Mouse (Mus musculus) limb, embryonic 14.5 days (tissue): ENCODE data around the gene Gm21992. TPM values are rescaled to one million over a fixed set of nuclear protein-coding genes. Genes with fewer than 3 reads are reported as not detected.

ENCODE experiments used
- ATAC-seq: fragments of 200-750 bp; cut with Nextera tagmentation; 2 replicates; pipeline ENCODE4 v1.8.0; 2017; ENCODE audit warnings: low read depth, moderate number of reproducible peaks, moderate TSS enrichment; ENCODE audit not compliant: low FRiP score
- DNase-seq: peaks from one replicate; pipeline ENCODE4 v3.0.0-alpha.2; 2015; ENCODE audit warnings: low spot score
- H3K27ac ChIP-seq: fragments of 300-500 bp; sonication (generic); replicated peaks from 2 replicates; pipeline ENCODE4 v1.5.1; 2014; ENCODE audit warnings: low read depth, mild to moderate bottlenecking, low read length, moderate library complexity, mixed read lengths
- H3K27me3 ChIP-seq: fragments of 300-500 bp; sonication (generic); 2 replicates; pipeline ENCODE4 v1.6.1; 2014; ENCODE audit warnings: low read length, mixed read lengths; ENCODE audit not compliant: control insufficient read depth, insufficient read depth
- H3K36me3 ChIP-seq: fragments of 300-500 bp; sonication (generic); 2 replicates; pipeline ENCODE4 v1.6.1; 2014; ENCODE audit warnings: mild to moderate bottlenecking, low read length, moderate library complexity, mixed read lengths; ENCODE audit not compliant: control insufficient read depth, insufficient read depth
- H3K4me1 ChIP-seq: fragments of 300-500 bp; sonication (generic); 2 replicates; pipeline ENCODE4 v1.6.1; 2014; ENCODE audit warnings: antibody characterized with exemption, low read length, mixed read lengths; ENCODE audit not compliant: control insufficient read depth, insufficient read depth
- H3K4me2 ChIP-seq: fragments of 300-500 bp; sonication (generic); replicated peaks from 2 replicates; pipeline ENCODE4 v1.6.1; 2014; ENCODE audit warnings: low read depth, mild to moderate bottlenecking, low read length, moderate library complexity; ENCODE audit not compliant: severe bottlenecking
- H3K4me3 ChIP-seq: fragments of 300-500 bp; sonication (generic); replicated peaks from 2 replicates; pipeline ENCODE4 v1.5.1; 2014; ENCODE audit warnings: low read length
- H3K9ac ChIP-seq: fragments of 300-500 bp; sonication (generic); 2 replicates; pipeline ENCODE4 v1.6.1; 2014; ENCODE audit warnings: mild to moderate bottlenecking, low read depth, low read length, moderate library complexity; ENCODE audit not compliant: severe bottlenecking
- H3K9me3 ChIP-seq: fragments of 300-500 bp; sonication (generic); 2 replicates; pipeline ENCODE4 v1.6.1; 2016; ENCODE audit warnings: low read length; ENCODE audit not compliant: control insufficient read depth
- POLR2A ChIP-seq: fragments of 200-500 bp; IDR thresholded peaks from 2 replicates; pipeline ENCODE4 v1.8.0; 2012; ENCODE audit warnings: inconsistent platforms, mild to moderate bottlenecking, moderate library complexity, borderline replicate concordance; ENCODE audit not compliant: insufficient read depth, insufficient read length; ENCODE audit errors: extremely low read depth
- WGBS: fragments of 180-500 bp; shearing (Covaris S2); extraction: QIAGEN DNeasy Blood & Tissue Kit; methylation state at CpG from one replicate; pipeline ENCODE4 v1.1.7; 2014; 5-methylcytosine and 5-hydroxymethylcytosine counted together
- polyA plus RNA-seq, 2 experiments: library from polyadenylated mRNA; depleted of rRNA in 1 of 2; stranded (reverse) in 1 of 2; unstranded in 1 of 2; fragments of >200 nt; fragmentation: Nextera tagmentation in 1 of 2; extraction: Ambion mirVana in 1 of 2; gene quantifications; 2 replicates each; pipeline versions ENCODE4 v1.2.1 to v1.2.3; 2012 to 2014

The Gm21992 gene
- polyA plus RNA-seq, 2 experiments, result 15.5 to 36.0 TPM

- WGBS, result 5% methylated on average over 45 of the region's 45 CpGs
- peak within 1 kb of the TSS; percentile 96 for H3K4me2 ChIP-seq
- H3K27ac ChIP-seq, result no peak within 1 kb of the TSS
- peak within 1 kb of the TSS; percentile 61 for H3K4me3 ChIP-seq
- DNase-seq (peak; percentile 80), ATAC-seq (peak; percentile 91)
- no peak for TF ChIP-seq POLR2A
- H3K4me1 ChIP-seq, result peaks cover 4% of the 10 kb centered on the region; the same call in 1 of the 2 replicates
- no peaks in the 10 kb centered on the region for H3K27me3 ChIP-seq
- H3K9ac ChIP-seq, result peak within 1 kb of the TSS; percentile 68
- no peaks in the 10 kb centered on the region for H3K9me3 ChIP-seq
- no peaks in the 10 kb centered on the region for H3K36me3 ChIP-seq
These were observed 43.4 kb upstream of the Gm21992 start, which contains the start of gene Ctsf for GRCm38 (mm10) chr19:4854552-4855469. Ctsf (plus strand) TSS chr19:4855130.

GRCm38 (mm10) chr19:4850281-4850680 lies 38.9 kb upstream of the Gm21992 start:
- no peak overlapping the region for H3K4me2 ChIP-seq
- no peak overlapping the region for H3K4me3 ChIP-seq
- no peak for ATAC-seq
- DNase-seq, result no peak
- WGBS, result 52% methylated on average over 5 of the region's 5 CpGs
- H3K27me3 ChIP-seq, result no peaks in the 10 kb centered on the region
- no peak overlapping the region for H3K27ac ChIP-seq
- H3K4me1 ChIP-seq, result peaks cover under 1% of the 10 kb centered on the region; the same call in 1 of the 2 replicates
- H3K9ac ChIP-seq, result no peak overlapping the region
- no peaks in the 10 kb centered on the region for H3K9me3 ChIP-seq
- no peaks in the 10 kb centered on the region for H3K36me3 ChIP-seq
- TF ChIP-seq POLR2A, result no peak

DNA sequence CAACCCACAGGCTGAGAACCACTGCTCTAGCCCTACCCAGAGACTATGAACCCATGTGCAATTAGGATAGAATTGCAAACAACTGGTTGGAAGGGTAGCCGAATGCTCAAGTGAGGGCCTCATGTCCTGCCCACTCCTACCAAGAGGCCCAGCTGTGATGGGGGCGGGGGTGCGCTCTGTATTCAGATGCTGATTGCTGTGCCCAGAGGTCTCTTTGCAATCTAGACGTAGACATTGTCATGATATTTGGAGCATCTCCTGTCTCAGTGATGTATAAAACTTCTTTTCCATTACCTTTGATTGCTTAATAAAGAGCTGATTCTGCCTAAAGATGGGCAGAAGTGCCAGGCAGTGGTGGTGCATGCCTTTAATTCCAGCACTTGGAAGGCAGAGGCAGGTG lies 38.4 kb upstream of the Gm21992 start:
- ATAC-seq (no peak), DNase-seq (no peak)
- TF ChIP-seq POLR2A, result no peak
- Histone ChIP-seq H3K36me3 (no peaks in the 10 kb centered on the region), H3K4me3 (no peak overlapping the region), H3K9ac (no peak overlapping the region), H3K4me2 (no peak overlapping the region), H3K9me3 (no peaks in the 10 kb centered on the region), H3K27ac (no peak overlapping the region), H3K27me3 (no peaks in the 10 kb centered on the region), H3K4me1 (no peaks in the 10 kb centered on the region)
- whole genome bisulfite sequencing, result 39% methylated on average over 4 of the region's 4 CpGs

GRCm38 (mm10) chr19:4847490-4847889 lies 36.1 kb upstream of the Gm21992 start:
- H3K4me2 ChIP-seq, result no peak overlapping the region
- H3K4me3 ChIP-seq, result no peak overlapping the region
- no peak for TF ChIP-seq POLR2A
- WGBS, result 36% methylated on average over 7 of the region's 7 CpGs
- H3K27ac ChIP-seq, result no peak overlapping the region
- no peaks in the 10 kb centered on the region for H3K36me3 ChIP-seq
- DNase-seq (peak; percentile 31), ATAC-seq (no peak)
- H3K4me1 ChIP-seq, result no peaks in the 10 kb centered on the region
- H3K9ac ChIP-seq, result no peak overlapping the region
- no peaks in the 10 kb centered on the region for H3K27me3 ChIP-seq
- H3K9me3 ChIP-seq, result no peaks in the 10 kb centered on the region

- no peaks in the 10 kb centered on the region for H3K9me3 ChIP-seq
- WGBS, result 58% methylated on average over 2 of the region's 2 CpGs
These were observed 34.4 kb upstream of the Gm21992 start for GRCm38 (mm10) chr19:4845846-4846245.

More at GRCm38 (mm10) chr19:4845846-4846245, 34.4 kb upstream of the Gm21992 start:
- ATAC-seq (no peak), DNase-seq (no peak)
- no peak for TF ChIP-seq POLR2A
- H3K4me3 ChIP-seq, result no peak overlapping the region
- no peak overlapping the region for H3K9ac ChIP-seq
- H3K4me1 ChIP-seq, result no peaks in the 10 kb centered on the region
- H3K4me2 ChIP-seq, result no peak overlapping the region
- no peaks in the 10 kb centered on the region for H3K36me3 ChIP-seq
- H3K27me3 ChIP-seq, result peaks cover 3% of the 10 kb centered on the region
- no peak overlapping the region for H3K27ac ChIP-seq
